Mouse (Mus musculus) frontal cortex, postnatal 10 days (tissue): Measurements from ENCODE around the gene Ccdc182.
A peak's percentile ranks its signal among the peaks of the same experiment; 100 is the strongest.

Experiments
- DNase-seq, 2 experiments: peaks; one replicate each; pipeline ENCODE4 v3.0.0; 2022; ENCODE audit warnings: low spot score in 2 of 2, mixed read lengths in 1 of 2

Ccdc182 gene

DNA sequence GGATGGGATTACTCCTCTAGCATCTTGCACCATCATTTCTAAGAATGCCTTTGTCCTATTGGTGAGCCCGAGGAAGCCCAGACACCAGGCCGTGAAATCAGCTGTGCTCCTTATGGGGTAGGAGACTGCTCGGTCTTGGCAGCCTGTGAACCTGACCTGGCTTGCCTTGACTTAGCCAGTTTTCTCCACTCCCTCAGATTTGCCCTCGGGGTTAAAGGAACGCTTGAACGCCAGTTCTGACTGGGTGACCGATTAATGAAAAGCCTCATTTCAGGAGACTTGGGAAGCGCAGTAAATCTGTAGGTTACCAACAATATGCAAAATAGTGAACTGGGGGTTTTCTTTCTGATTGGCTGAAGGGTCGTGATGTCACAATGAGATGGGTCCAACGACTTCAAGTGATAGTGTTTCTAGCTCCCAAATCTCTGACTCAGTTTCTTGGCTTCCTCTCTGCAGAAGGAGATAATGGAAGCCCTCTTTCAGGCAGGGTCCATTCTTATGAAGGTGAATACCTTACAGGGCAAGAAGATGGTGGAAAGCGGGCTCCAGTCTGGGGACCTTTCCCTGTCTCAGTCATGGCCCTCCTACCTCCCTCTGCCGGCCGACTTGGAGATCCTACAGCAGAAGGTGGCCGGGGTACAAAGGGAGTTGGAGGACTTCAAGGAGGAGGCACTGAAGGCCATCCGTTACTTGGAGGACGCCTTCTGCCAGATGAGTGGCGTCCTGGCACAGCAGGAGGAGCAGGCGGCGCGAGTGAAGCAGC lies at the start of gene Ccdc182:
TSS of gene Ccdc182 (plus strand) at position 428 of the 763 bp plus-strand sequence.
- no peak for DNase-seq

DNA sequence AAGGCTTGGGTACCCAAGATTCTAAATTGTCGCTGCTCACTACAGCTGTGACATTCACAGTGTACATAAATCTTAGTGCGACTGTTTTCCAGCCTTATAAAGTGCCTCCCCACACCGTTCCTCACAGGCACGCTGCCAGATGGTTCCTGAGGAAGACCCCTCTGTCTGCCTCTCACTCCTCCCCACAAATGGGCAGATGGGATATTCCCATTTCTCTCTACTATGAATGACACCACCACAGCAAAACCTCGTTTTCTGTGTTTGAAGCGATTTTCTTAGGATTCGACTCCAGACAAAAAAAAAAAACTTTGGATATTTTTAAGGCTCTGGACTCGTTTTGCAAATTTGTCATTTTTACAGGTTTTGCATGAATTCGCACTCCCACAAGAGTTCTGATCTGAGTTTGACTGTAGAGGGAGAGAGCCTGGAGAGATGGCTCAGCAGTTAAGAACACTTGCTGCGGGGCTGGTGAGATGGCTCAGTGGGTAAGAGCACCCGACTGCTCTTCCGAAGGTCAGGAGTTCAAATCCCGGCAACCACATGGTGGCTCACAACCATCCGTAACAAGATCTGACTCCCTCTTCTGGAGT lies 48.2 kb upstream of the Ccdc182 start:
- peak in 1 of 2 experiments; percentile 38 for DNase-seq

- DNase-seq = no peak
These were observed 45.2 kb upstream of the Ccdc182 start for GRCm38 (mm10) chr11:88248636-88249035.

GRCm38 (mm10) chr11:88250568-88250967 lies 43.3 kb upstream of the Ccdc182 start:
- no peak for DNase-seq

GRCm38 (mm10) chr11:88251295-88251694 lies 42.6 kb upstream of the Ccdc182 start:
- no peak for DNase-seq

DNA sequence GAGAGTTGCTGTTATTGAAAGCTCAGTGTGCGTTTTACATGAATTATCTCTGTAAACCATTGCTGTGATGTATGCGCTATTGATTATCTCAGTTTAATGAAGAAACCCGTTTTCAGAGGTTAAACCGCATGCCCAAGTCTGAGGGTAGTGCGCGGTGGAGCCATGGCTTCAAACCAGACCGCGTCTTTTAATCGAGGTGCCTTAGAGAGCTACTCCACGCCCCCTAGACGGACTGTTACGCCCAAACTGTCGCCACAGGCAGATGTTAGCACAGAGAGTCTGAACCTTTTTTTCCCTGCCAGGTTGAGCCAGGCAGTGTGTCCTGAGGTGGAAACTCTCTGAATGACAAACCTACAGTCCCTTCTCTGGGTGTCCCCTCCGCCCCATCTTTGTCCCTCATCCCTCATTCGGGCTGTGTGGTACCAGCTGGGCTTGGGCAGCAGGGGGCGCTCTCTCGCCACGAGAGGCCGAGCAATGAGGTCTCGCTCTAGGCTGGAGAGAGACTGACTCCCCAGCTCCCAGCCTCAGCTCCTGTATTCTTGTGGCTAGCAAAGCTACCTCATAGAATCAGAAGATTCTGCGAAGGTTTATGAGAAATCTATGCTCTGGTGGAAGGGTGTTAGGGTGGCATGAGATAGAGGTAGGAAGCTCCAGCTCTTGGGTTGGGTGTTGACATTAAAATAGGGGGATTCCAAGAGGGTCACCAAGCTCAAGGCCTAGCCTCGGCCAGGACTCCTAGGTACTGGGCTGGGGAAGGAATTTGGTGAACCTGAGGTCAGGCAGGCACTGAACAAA lies 41.7 kb upstream of the Ccdc182 start:
- DNase-seq = peak; percentile 34 to 80

DNA sequence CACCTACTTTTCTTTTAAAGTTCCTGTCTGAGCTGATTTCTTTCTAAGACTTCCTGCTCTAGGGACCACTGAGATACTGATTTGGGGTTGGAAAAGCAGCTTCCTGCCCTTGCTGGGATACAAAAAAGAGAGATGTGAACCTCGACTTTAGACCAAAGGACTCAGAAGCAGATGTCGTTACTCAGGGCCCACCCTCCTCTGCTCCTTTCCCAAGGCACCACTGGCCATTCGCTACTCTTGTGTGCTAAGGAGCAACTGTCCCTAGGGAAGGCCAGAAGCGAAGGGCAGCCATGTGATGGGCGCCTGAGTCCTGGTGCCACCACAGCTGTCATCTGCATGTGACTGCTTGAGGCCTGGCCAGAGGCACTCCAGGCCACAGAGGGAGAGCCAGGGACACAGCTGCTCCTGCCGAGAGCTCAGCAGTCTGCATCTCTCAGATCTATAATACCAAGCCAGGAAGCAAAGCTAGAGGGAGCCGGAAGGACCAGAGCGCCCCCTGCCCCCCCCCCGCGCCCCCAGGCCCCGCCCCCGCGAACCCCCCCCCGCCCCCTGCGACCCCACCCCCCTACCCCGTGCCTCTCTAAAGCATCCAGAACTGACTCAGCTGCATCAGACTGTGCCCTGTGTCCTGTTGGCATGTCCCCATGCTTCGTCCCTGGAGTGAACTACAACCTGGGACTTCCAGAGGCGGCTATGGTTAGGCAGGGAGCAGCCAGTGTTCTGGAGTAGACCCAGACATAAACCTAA lies 40.9 kb upstream of the Ccdc182 start:
- no peak for DNase-seq

DNA sequence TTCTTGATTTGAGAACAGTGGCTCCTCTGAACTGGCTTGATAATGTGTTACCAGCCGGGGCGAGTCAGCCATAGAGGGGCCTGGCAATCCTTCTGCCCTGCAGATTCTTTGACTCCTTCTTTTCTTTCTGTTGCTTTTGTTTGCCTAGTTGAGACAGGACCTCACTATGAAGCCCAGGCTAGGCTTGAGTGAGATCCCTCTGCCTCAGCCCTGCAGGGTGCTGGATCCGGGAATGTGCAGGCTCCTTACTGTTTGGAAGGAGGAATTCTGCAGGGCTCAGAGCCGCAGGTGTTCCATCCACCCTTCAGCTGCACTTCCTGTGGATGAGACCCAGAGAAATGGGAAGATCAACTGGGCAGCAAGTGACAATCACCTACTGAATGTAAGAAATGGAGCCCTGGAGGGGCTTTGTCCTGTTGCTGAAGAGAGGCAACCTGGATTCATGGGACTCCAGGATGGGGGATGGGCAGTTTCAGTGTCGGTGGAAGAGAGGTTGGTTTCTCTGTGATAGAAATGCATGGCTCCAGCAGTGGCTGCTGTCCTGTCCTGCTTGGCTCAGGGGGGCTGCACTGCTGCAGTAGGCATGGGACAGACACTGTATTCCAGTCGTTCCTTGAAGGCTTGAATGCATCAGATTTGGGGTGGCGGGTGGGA lies 40.2 kb upstream of the Ccdc182 start:
- DNase-seq = no peak

- DNase-seq = no peak
These were observed 36.2 kb upstream of the Ccdc182 start for GRCm38 (mm10) chr11:88257700-88258099.

DNA sequence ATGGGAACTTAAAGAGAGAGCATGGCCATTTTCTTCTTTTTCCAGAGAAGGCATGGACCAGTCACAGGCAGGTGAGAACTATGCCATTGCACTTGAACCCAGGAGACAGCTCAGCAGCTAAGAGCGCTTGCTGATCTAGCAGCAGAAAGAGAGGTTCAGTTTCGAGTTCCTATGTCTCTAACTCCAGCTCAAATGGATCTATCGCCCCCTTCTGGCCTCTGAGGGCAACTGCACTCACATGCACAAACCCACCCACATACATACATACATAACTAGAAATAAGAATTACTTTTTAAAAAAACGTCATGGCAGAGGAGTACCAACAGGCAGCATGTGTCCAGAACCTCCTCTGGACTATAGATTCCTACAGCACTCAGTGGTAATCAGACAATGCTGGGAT lies 35.6 kb upstream of the Ccdc182 start:
- DNase-seq = no peak

GRCm38 (mm10) chr11:88260463-88260862 lies 33.4 kb upstream of the Ccdc182 start:
- no peak for DNase-seq

- no peak for DNase-seq
These were observed 29.0 kb upstream of the Ccdc182 start for GRCm38 (mm10) chr11:88264889-88265288.

- DNase-seq = peak in 1 of 2 experiments; percentile 18
These were observed 27.5 kb upstream of the Ccdc182 start for GRCm38 (mm10) chr11:88266311-88266710.

- DNase-seq = no peak
These were observed 22.0 kb upstream of the Ccdc182 start for GRCm38 (mm10) chr11:88271870-88272269.

DNA sequence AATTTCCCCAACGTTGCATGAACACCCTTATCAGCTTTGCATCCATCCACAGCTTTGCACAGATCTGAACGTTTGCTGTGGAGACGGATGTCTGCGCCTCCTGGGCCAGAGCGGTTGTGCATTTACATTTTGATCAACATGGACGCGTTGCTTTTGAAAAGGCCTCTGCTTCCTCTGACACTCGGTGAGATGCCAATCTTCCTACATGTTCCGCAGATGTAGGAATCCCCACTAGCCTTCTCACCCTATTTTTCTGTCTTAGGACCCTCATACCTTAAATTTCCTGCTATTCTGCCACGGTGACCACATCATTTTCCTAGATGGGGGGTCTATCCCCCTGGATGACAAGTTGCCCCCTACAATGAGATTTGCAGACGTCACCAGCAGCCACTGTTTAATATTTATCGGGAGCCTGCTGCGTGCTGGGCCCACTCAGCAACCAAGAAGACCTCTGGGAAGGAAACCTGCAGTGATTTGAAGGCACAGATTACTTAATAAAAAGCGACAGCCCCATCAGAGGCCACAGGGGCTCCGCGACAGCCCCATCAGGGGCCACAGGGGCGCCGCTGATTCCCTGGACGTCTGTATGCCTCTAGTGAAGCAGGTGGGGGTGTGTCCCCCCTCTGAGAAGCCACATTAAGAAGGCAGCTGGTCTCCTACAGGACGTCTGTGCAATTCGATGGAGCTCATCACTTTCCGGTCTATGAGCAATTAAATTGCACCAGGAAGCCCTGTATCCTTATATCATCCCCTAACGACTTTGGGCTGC lies 19.6 kb upstream of the Ccdc182 start:
- no peak for DNase-seq

DNA sequence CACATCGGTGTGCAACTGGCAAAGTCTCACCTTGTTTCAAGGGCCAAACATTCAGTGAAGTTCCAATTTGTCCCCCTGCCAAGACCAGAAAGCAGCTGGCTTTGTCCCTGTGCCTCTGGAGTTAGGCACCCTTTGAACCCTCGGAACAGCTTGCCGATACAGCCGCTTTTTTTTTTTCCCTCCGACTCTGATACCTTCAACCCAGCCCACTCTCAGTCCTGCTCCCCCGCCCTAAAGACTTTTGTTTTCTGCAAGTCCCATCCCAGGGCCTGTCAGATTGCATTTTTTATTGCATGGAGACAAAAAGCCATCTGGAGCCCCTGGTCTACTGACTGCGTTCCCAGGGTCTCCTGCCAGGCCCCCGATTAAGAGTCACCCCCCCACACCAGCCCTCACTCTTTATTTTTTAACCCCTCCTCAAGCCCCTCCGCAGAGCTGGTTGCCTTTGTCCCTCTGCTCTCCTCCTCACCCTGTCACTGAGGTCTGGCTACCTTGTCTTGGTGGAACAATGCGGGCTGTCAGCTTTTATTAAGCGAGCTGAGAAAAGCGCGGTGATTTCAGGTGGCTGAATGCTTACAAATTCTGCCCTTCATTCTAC lies 18.9 kb upstream of the Ccdc182 start:
- DNase-seq = no peak

DNA sequence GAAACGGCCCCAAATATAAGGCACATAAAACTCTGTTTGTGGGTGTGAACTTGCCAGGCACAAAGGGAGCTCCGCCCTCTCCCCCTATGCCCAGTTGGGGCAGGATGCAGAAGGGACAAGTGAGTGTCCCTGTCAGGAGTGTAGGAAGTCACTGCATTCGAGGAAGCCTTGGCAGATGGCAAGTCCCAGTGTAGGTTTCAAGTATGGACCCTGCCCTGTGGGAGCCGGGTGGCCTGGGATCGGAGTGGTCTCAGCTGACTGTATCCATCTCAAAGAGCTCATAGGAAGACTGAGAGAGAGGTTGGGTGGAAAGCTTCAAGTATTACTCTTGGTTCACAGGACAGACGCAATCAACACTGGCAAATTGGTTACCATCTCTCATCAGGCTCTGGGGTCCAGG lies 17.9 kb upstream of the Ccdc182 start:
- DNase-seq = no peak

DNA sequence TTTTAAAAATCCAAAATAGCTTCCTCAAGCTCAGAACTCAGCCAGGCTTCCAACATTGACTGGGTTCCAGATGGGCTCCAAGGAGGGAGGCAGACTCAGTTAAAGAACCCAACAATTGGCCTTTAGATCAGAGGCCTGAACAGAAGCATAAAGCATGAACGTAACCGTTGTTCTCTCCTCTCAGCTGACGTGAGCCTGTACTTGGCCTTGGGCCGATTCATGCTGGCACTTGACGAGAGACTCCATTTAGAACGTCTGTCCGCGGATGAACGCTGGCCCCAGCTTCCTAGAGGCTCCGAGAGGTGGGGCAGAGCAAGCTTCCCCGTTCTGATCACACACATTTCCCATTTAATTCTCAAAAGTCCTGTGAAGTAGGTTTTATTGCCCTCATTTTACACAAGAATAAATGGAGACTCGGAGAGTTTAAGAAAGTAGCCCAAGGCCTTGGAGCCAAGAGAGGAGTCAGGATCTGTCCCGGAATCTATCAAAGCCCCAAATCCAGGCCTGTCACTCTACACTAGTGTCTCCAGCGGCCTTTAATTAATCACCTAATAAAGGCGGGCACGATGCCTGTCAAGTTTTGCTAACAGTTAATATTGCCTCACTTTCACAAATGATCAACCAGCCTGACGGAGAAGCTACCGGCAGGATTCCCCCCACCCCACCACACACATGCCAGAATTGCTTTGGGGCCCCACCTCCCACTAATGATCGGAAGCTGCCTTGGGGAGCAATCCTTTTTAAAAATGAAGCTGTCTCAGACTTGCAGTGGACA lies 17.1 kb upstream of the Ccdc182 start:
- DNase-seq = no peak

DNA sequence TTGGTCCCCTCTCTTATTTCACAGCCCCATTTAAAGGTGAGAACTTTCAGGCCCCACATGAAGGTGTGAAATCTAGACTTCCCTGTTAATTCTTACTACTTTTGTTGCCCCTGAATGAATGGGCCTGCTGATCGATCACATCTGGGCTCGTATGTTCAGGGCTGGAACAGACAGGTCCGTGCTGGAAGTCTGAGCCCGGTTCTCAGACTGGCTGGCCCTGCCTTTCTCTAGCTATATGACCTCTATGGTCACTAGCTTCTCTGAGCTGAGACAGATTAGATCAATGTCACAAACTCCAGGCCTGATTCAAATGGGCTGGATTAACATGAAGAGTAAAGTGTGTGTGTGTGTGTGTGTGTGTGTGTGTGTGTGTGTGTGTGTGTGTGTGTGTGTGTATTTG lies 14.9 kb upstream of the Ccdc182 start:
- DNase-seq = no peak
